Mouse (Mus musculus) forebrain, embryonic 10.5 days (tissue): Measurements from ENCODE around the gene Tenm3. TPM values are rescaled to one million over a fixed set of nuclear protein-coding genes. Genes with fewer than 3 reads are reported as not detected.

Experiments used
- DNase-seq: peaks from one replicate; pipeline ENCODE4 v3.0.0-alpha.2; 2017; ENCODE audit warnings: low spot score; ENCODE audit errors: extremely low spot score
- H3K27ac ChIP-seq: fragments of 300-500 bp; sonication (generic); 2 replicates; pipeline ENCODE4 v1.5.1; 2016; ENCODE audit warnings: mild to moderate bottlenecking
- H3K27me3 ChIP-seq: fragments of 300-500 bp; sonication (generic); 2 replicates; pipeline ENCODE4 v1.6.1; 2016; ENCODE audit warnings: mild to moderate bottlenecking; ENCODE audit not compliant: poor library complexity, severe bottlenecking
- H3K36me3 ChIP-seq: fragments of 300-500 bp; sonication (generic); replicated peaks from 2 replicates; pipeline ENCODE4 v1.6.1; 2016; ENCODE audit warnings: mild to moderate bottlenecking, moderate library complexity
- H3K4me1 ChIP-seq: fragments of 300-500 bp; sonication (generic); 2 replicates; pipeline ENCODE4 v1.6.1; 2016
- H3K4me3 ChIP-seq: fragments of 300-500 bp; sonication (generic); 2 replicates; pipeline ENCODE4 v1.5.1; 2016; ENCODE audit warnings: mild to moderate bottlenecking, moderate library complexity
- H3K9me3 ChIP-seq: fragments of 300-500 bp; sonication (generic); 2 replicates; pipeline ENCODE4 v1.6.1; 2016; ENCODE audit warnings: mild to moderate bottlenecking, moderate library complexity
- WGBS: fragments of 180-500 bp; shearing (Covaris S2); methylation state at CpG from one replicate; pipeline ENCODE4 v1.1.7; 2016; 5-methylcytosine and 5-hydroxymethylcytosine counted together
- polyA plus RNA-seq: library from polyadenylated mRNA; unstranded; fragments of >200 nt; fragmentation: Nextera tagmentation; extraction: Ambion mirVana; gene quantifications from 2 replicates; pipeline ENCODE4 v1.2.1, GENCODE M21; 2016

Tenm3 gene
- polyA plus RNA-seq, 1 experiment from 2014 or later, result 41.4 TPM

DNA sequence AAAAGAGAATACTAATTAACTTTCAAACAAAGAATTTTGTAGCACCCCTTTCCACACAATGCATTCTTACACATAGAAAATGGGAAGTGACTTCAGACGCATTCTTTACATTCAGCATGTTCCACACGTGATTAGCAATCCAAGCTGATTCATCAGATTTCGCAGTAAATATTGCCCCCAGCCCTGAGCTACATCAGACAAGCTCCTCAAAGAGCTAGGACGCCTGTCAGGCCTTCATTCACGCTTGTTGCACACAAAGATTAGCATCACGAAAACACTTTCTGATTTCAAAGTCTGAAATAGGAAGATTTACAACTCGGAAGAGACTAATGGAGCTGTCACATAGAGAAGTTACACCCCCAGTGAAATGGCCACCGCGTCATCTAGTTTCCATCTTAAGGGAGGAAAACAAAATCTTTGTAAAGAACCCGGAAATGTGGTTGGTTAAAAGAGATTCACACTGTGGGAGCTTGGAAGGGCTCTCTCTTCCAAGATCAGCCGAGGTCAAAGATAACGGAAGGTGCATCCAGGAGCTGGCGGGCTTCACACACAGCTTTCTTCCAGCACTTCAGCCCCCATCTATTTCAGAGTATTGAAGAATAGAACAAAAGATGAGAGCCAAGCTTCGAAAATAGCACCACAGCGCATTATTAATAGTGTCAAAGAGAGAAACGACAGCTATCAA, 406.1 kb downstream of the Tenm3 start:
- no peaks in the 10 kb centered on the region for H3K9me3 ChIP-seq
- peaks cover 8% of the 10 kb centered on the region for H3K36me3 ChIP-seq
- 0 out of 2 replicates have a peak overlapping the region, but pooled peaks have one; percentile 31 for H3K27ac ChIP-seq
- 23% methylated on average over 16 of the region's 16 CpGs for WGBS
- H3K4me3 ChIP-seq, result peak overlapping the region; percentile 28
- H3K4me1 ChIP-seq, result peaks cover 32% of the 10 kb centered on the region
- no peaks in the 10 kb centered on the region for H3K27me3 ChIP-seq
- no peak for DNase-seq

DNA sequence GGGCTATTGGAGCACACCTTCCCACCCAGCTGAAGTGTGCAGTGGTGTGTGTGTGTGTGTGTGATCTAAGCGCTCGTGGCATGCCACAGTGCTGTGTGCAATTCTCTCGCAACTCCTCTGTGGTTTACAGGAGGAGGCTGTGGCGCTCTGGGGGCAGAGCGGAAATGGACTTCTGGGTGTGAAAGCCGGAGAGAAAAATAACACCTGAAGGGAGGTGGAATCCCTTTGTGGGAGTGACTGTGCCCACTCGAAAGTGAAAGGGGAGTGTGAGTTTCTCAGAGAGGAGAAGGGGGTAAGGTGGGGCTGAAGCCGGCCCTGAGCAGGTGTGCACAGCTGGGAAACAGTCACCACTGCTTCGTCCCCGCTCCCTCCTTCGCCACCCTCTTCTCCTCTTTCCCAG, 418.6 kb downstream of the Tenm3 start:
- no peaks in the 10 kb centered on the region for H3K27me3 ChIP-seq
- 90% methylated on average over 11 of the region's 11 CpGs for WGBS
- H3K36me3 ChIP-seq, result peaks cover 35% of the 10 kb centered on the region
- no peak for DNase-seq
- H3K9me3 ChIP-seq, result no peaks in the 10 kb centered on the region
- H3K4me3 ChIP-seq, result no peak overlapping the region
- H3K27ac ChIP-seq, result no peak overlapping the region
- no peaks in the 10 kb centered on the region for H3K4me1 ChIP-seq

DNA sequence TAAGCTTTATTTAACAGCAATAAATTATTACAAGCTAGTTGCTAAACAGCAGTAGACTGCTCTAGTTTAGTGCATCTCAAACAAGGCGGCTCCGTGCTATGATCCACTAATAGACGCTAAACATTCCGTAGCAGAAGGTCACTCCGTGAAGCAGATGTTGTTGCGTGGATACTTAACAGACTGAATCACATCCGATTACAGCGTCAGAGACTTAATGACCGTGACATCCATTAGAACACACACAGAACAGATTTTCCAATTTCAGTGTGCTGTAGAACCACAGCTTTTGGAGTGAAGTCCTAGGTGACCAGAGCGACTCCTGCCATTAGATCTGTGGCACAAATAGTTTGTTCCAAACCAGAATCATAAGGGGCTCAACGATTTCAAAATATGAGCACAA, 426.0 kb downstream of the Tenm3 start:
- Histone ChIP-seq H3K27ac (no peak overlapping the region), H3K9me3 (no peaks in the 10 kb centered on the region), H3K27me3 (no peaks in the 10 kb centered on the region), H3K36me3 (peaks cover 47% of the 10 kb centered on the region), H3K4me3 (no peak overlapping the region), H3K4me1 (peaks cover 11% of the 10 kb centered on the region)
- no peak for DNase-seq
- WGBS, result 86% methylated on average over 11 of the region's 11 CpGs

DNA sequence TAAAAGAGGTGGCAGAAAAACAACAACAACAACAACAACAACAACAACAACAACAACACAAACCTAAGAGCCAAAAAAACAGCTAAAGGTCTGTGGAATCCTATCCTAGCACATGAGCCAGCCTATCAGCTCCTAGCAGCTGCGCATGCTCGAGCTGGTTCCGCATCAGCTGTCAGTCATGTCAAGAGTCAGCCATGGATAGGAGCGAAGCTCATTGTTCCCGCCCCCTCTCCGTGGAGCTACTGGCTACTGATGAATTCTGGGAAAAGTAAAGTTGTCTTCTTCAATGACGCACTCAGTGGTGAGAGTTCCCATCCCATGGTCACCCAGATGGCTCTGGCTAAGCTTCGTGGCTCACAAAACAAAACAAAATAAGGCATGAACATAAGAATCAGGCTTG, 432.8 kb downstream of the Tenm3 start:
- Histone ChIP-seq H3K4me3 (no peak overlapping the region), H3K36me3 (peaks cover 58% of the 10 kb centered on the region), H3K27ac (no peak overlapping the region), H3K4me1 (peaks cover 27% of the 10 kb centered on the region), H3K27me3 (no peaks in the 10 kb centered on the region), H3K9me3 (peaks cover 17% of the 10 kb centered on the region)
- DNase-seq, result no peak
- 95% methylated on average over 8 of the region's 8 CpGs for WGBS

DNA sequence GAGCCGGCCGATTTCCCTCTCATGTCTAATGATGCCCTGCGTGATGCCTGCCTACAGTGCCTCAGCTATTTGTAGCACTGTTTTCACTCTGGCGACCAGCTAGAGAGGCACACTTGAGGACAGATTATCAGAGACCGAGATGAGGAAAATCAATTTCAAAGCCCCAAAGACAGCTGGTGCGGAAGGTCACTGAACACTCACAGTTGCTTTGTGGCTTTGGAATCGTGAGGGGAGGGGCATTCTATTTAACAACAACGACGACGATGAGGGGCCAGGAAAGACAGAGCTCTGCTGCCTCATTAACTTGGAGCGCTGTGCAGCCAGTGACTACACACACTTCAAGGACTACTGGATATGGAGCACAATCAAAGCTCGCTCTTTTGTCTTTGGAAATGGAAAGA, 443.2 kb downstream of the Tenm3 start:
- Histone ChIP-seq H3K27ac (peak overlapping the region; percentile 21; the same call in 1 of the 2 replicates), H3K9me3 (no peaks in the 10 kb centered on the region), H3K4me1 (peaks cover 45% of the 10 kb centered on the region), H3K27me3 (peaks cover 18% of the 10 kb centered on the region; the same call in 1 of the 2 replicates), H3K4me3 (peak overlapping the region; percentile 15; the same call in 1 of the 2 replicates), H3K36me3 (peaks cover 12% of the 10 kb centered on the region)
- 37% methylated on average over 12 of the region's 12 CpGs for WGBS
- DNase-seq, result peak; percentile 56

DNA sequence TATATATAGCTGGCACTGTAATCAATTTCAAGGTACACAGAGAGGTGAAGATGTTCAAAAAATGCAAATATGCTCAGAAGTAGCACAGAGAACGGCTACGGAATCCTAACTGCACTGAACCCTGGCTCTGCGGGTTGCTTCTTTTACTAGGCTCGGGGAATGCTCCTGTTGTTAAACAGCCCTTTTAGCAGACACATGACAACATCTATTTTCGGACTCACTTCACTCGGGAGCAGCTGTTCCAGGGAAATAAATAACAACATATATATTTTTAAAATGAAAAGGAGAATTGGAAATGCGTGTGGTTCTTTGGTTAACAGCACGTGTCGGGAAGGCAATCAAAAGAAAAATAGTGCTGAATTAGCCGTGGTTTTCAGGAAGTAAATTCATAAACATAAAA, 457.9 kb downstream of the Tenm3 start:
- Histone ChIP-seq H3K27me3 (no peaks in the 10 kb centered on the region), H3K9me3 (no peaks in the 10 kb centered on the region), H3K27ac (no peak overlapping the region), H3K4me1 (peaks cover 4% of the 10 kb centered on the region; the same call in 1 of the 2 replicates), H3K36me3 (peaks cover 22% of the 10 kb centered on the region; the same call in 1 of the 2 replicates), H3K4me3 (no peak overlapping the region)
- WGBS, result 90% methylated on average over 10 of the region's 10 CpGs
- no peak for DNase-seq

DNA sequence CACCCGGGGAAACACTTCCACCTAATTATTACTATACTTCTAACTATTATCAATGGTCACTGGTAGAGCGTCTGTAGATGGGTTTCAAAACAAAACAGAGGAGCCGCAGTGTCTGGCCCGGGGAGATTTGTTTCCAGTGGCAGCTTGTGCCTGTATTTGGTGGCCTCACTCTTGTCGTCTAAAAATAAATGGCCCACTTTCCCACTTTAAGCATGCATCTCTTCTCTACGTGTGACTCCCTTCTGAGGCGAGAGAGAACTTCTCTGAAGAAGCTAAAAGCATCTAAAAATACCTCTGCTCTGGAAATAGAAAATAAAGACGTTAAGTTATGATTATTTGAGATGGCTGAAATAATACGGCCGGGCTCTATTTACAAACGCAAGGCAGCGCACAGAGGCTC, 463.7 kb downstream of the Tenm3 start:
- H3K4me3 ChIP-seq, result no peak overlapping the region
- DNase-seq, result no peak
- H3K27ac ChIP-seq, result no peak overlapping the region
- no peaks in the 10 kb centered on the region for H3K27me3 ChIP-seq
- H3K4me1 ChIP-seq, result no peaks in the 10 kb centered on the region; the same call in 1 of the 2 replicates
- peaks cover 6% of the 10 kb centered on the region for H3K36me3 ChIP-seq
- WGBS, result 93% methylated on average over 12 of the region's 12 CpGs
- no peaks in the 10 kb centered on the region for H3K9me3 ChIP-seq

DNA sequence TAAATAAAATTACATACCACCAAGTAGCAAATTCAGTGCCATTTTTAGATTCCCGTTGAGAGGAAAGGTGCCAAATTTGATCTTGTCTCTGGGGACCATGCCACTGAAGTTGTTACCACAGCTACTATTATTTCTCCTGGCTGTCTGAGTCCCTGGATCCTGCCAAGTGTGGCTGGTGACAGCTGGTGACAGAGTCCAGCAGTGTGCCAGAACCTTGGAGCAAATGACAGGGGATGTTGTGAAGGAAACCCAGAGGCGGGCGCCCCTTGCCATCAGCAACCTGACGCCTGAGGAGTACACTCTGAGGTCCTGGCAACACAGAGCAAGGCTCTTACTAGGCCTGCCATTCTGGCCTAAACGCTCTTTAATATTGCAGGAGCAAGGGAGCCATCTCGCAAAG, 467.0 kb downstream of the Tenm3 start:
- Histone ChIP-seq H3K36me3 (peaks cover 5% of the 10 kb centered on the region), H3K4me1 (no peaks in the 10 kb centered on the region; the same call in 1 of the 2 replicates), H3K27ac (no peak overlapping the region), H3K9me3 (no peaks in the 10 kb centered on the region), H3K27me3 (no peaks in the 10 kb centered on the region), H3K4me3 (no peak overlapping the region)
- WGBS, result 89% methylated on average over 6 of the region's 6 CpGs
- DNase-seq, result no peak

DNA sequence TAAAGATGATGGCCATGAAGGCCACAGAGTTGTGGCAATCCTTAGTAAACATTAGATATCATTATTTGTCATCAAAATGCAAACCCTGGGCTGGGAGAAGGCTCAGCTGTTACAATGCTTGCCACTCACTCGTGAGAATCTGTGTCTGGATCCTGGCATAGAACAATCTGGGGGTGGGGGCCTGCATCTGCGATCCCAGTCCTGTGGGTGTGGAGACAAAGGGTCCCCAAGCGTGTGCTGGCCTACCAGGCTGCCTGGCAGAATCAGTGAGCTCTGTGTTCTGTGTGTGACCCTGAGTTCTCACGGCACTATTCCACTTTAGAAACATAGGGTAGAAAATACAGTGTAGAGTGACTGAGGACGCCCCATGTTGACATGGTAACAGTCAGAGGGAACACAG, 468.6 kb downstream of the Tenm3 start:
- WGBS, result 93% methylated on average over 5 of the region's 5 CpGs

DNA sequence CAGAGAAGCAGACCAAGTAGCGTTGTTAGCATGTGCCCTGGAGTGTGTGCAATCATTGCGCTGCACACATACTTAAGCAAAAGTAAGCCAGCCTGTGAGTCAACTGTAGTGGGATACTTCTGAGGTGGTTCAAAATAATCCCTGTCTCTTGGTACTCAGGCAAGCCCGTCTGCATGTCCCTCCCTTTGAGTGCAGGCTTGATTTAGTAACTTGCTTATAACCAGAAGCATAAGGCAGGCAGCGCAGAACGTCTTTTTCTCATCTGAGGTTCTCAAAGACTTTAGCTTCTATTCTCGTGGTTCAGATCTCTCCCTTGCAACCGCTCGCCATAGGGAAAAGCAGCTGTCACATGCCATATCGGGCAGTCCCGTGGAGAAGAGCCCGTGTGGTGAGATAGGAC, 470.3 kb downstream of the Tenm3 start:
- Histone ChIP-seq H3K27ac (no peak overlapping the region), H3K4me1 (no peaks in the 10 kb centered on the region; the same call in 1 of the 2 replicates), H3K36me3 (peaks cover 3% of the 10 kb centered on the region), H3K27me3 (no peaks in the 10 kb centered on the region), H3K4me3 (no peak overlapping the region), H3K9me3 (no peaks in the 10 kb centered on the region)
- 93% methylated on average over 11 of the region's 11 CpGs for WGBS
- DNase-seq, result no peak

More for the DNA sequence above, 468.6 kb downstream of the Tenm3 start:
- Histone ChIP-seq H3K27me3 (no peaks in the 10 kb centered on the region), H3K36me3 (peaks cover 3% of the 10 kb centered on the region), H3K9me3 (no peaks in the 10 kb centered on the region), H3K4me1 (no peaks in the 10 kb centered on the region; the same call in 1 of the 2 replicates), H3K27ac (peak overlapping the region; percentile 11; the same call in 1 of the 2 replicates), H3K4me3 (no peak overlapping the region)
- no peak for DNase-seq

DNA sequence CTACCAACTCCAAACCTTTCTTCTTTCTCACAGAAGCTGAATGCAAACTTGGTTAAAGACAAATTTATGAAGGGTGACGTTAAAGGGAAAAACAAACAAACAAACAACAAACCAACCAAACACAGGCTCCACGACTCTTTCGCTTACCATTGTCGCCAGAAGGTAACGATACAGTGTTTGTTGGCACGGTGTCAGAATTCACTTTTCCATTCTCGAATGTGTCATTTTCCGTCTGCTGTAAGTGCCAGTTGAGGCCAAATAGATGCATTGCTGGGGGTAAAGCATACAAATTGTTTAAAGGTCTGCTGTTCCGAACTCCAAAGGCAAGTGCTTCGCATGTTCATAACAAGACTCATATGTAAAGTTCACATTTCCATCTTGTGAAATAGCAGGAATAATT, 476.6 kb downstream of the Tenm3 start:
- H3K27me3 ChIP-seq, result no peaks in the 10 kb centered on the region

DNA sequence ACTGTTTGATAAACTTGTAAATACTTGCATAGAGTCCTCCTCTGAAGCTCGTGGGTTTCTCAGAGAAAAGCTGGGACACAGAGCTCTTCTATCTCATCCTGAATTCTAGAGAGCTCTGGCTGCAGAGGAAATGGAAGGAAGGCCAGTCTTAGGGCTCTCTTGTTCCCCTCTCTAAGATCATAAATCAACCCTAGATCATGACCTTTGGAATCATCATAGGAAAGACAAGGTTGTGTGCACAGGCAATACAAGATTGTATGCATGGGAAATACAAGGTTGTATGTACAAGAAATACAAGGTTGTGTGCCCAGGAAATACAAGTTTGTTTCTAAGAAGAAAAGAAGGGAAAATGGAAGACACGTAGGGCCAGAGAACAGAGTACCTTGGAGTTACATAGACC, 486.9 kb downstream of the Tenm3 start:
- WGBS, result 91% methylated on average over 2 of the region's 2 CpGs
- H3K27me3 ChIP-seq, result no peaks in the 10 kb centered on the region

More for the DNA sequence above, 476.6 kb downstream of the Tenm3 start:
- 93% methylated on average over 10 of the region's 10 CpGs for WGBS
- peaks cover 7% of the 10 kb centered on the region; the same call in 1 of the 2 replicates for H3K4me1 ChIP-seq
- no peak overlapping the region for H3K4me3 ChIP-seq
- H3K27ac ChIP-seq, result no peak overlapping the region
- no peak for DNase-seq
- no peaks in the 10 kb centered on the region for H3K9me3 ChIP-seq
- peaks cover 36% of the 10 kb centered on the region for H3K36me3 ChIP-seq

DNA sequence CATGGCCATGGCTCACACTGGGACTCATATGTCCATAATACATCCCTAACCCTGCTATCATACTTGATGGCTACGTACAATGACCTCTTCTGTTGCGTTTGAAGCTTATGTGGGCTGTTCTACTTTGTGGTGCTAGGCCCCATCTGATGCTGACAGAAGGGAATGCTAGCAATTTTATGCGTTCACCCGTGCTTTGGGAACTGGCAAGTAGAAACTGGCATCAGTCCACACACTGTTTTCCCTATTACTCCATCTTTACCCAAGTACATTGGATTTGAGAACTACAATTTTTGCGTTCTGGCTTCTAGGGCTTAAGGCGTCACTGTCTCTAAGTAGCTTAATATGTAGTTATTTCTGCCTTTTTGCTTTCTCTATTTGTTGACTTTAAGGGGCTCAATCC, 490.3 kb downstream of the Tenm3 start:
- WGBS, result 94% methylated on average over 6 of the region's 6 CpGs
- DNase-seq, result no peak
- Histone ChIP-seq H3K4me3 (no peak overlapping the region), H3K27me3 (no peaks in the 10 kb centered on the region), H3K27ac (no peak overlapping the region), H3K9me3 (no peaks in the 10 kb centered on the region), H3K36me3 (peaks cover 59% of the 10 kb centered on the region), H3K4me1 (no peaks in the 10 kb centered on the region; the same call in 1 of the 2 replicates)

More for the DNA sequence above, 486.9 kb downstream of the Tenm3 start:
- no peak for DNase-seq
- Histone ChIP-seq H3K36me3 (peaks cover 47% of the 10 kb centered on the region), H3K4me3 (no peak overlapping the region), H3K9me3 (no peaks in the 10 kb centered on the region), H3K27ac (no peak overlapping the region), H3K4me1 (no peaks in the 10 kb centered on the region; the same call in 1 of the 2 replicates)
